Mouse (Mus musculus) midbrain, postnatal 0 days (tissue): ENCODE measurements at regions not wholly inside any gene's neighbourhood (a gene's known extent, or its start where the extent isn't known, plus 50 kb on each side); places are given as distances from the start of the nearest gene placed in this dataset.

ENCODE experiments used
- ATAC-seq: fragments of 200-750 bp; cut with Nextera tagmentation; 2 replicates; pipeline ENCODE4 v1.8.0; 2017; ENCODE audit warnings: moderate number of reproducible peaks, mild to moderate bottlenecking, moderate TSS enrichment, moderate library complexity; ENCODE audit not compliant: low FRiP score
- DNase-seq: peaks from one replicate; pipeline ENCODE4 v3.0.0-alpha.2; 2015; ENCODE audit warnings: low spot score
- H3K27ac ChIP-seq: fragments of 300-500 bp; sonication (generic); 2 replicates; pipeline ENCODE4 v1.5.1; 2014; ENCODE audit warnings: low read depth, mild to moderate bottlenecking, low read length, mixed read lengths
- H3K27me3 ChIP-seq: fragments of 300-500 bp; sonication (generic); 2 replicates; pipeline ENCODE4 v1.6.1; 2014; ENCODE audit warnings: low read length, control low read depth, mixed read lengths; ENCODE audit not compliant: insufficient read depth
- H3K36me3 ChIP-seq: fragments of 300-500 bp; sonication (generic); 2 replicates; pipeline ENCODE4 v1.6.1; 2014; ENCODE audit warnings: low read length, control low read depth, mixed read lengths; ENCODE audit not compliant: insufficient read depth
- H3K4me1 ChIP-seq: fragments of 300-500 bp; sonication (generic); 2 replicates; pipeline ENCODE4 v1.6.1; 2014; ENCODE audit warnings: mild to moderate bottlenecking, control low read depth, antibody characterized with exemption, low read length, mixed read lengths; ENCODE audit not compliant: insufficient read depth
- H3K4me2 ChIP-seq: fragments of 300-500 bp; sonication (generic); 2 replicates; pipeline ENCODE4 v1.6.1; 2014; ENCODE audit warnings: low read depth, mild to moderate bottlenecking, low read length, mixed read lengths; ENCODE audit not compliant: poor library complexity, severe bottlenecking
- H3K4me3 ChIP-seq: fragments of 300-500 bp; sonication (generic); 2 replicates; pipeline ENCODE4 v1.5.1; 2014; ENCODE audit warnings: low read depth, mild to moderate bottlenecking, low read length, moderate library complexity
- H3K9ac ChIP-seq: fragments of 300-500 bp; sonication (generic); replicated peaks from 2 replicates; pipeline ENCODE4 v1.6.1; 2014; ENCODE audit warnings: mild to moderate bottlenecking, low read length, moderate library complexity, mixed read lengths; ENCODE audit not compliant: poor library complexity, severe bottlenecking
- H3K9me3 ChIP-seq: fragments of 300-500 bp; sonication (generic); 2 replicates; pipeline ENCODE4 v1.6.1; 2016; ENCODE audit warnings: low read length, control low read depth
- CTCF ChIP-seq: IDR thresholded peaks from 2 replicates; pipeline ENCODE4 v1.5.1; 2016; ENCODE audit warnings: antibody characterized with exemption, mild to moderate bottlenecking
- WGBS: fragments of 180-500 bp; shearing (Covaris S2); extraction: QIAGEN DNeasy Blood & Tissue Kit; methylation state at CpG from one replicate; pipeline ENCODE4 v1.1.7; 2014; 5-methylcytosine and 5-hydroxymethylcytosine counted together

- H3K9ac ChIP-seq: no peak overlapping the region
- H3K4me1 ChIP-seq: no peaks in the 10 kb centered on the region
- H3K36me3 ChIP-seq: no peaks in the 10 kb centered on the region
- no peak for DNase-seq
- H3K4me2 ChIP-seq: no peak overlapping the region
- TF ChIP-seq CTCF: no peak
- H3K4me3 ChIP-seq: no peak overlapping the region
- WGBS: 82% methylated on average over 4 of the region's 4 CpGs
- H3K27ac ChIP-seq: no peak overlapping the region
- no peaks in the 10 kb centered on the region for H3K27me3 ChIP-seq
- 0 out of 2 replicates have a peak, but pooled peaks cover 3% of the 10 kb centered on the region for H3K9me3 ChIP-seq
- no peak for ATAC-seq
These were observed 125.0 kb downstream of the Bcl2l11 start for GRCm38 (mm10) chr2:128250841-128251240.

GRCm38 (mm10) chr2:128256651-128257050 lies 130.8 kb downstream of the Bcl2l11 start:
- Histone ChIP-seq H3K9me3 (no peaks in the 10 kb centered on the region), H3K36me3 (no peaks in the 10 kb centered on the region), H3K27me3 (no peaks in the 10 kb centered on the region), H3K9ac (no peak overlapping the region), H3K4me3 (no peak overlapping the region), H3K4me1 (no peaks in the 10 kb centered on the region), H3K4me2 (no peak overlapping the region), H3K27ac (no peak overlapping the region)
- ATAC-seq (no peak), DNase-seq (no peak)
- WGBS: 80% methylated on average over 6 of the region's 6 CpGs
- no peak for TF ChIP-seq CTCF

- no peak for DNase-seq
- Histone ChIP-seq H3K4me2 (no peak overlapping the region), H3K27me3 (no peaks in the 10 kb centered on the region), H3K36me3 (no peaks in the 10 kb centered on the region), H3K4me3 (no peak overlapping the region), H3K9me3 (no peaks in the 10 kb centered on the region), H3K4me1 (no peaks in the 10 kb centered on the region), H3K27ac (no peak overlapping the region), H3K9ac (no peak overlapping the region)
- ATAC-seq: no peak
- WGBS: 83% methylated on average over 9 of the region's 9 CpGs
- TF ChIP-seq CTCF: no peak
These were observed 131.4 kb downstream of the Bcl2l11 start for GRCm38 (mm10) chr2:128257262-128257661.

- no peaks in the 10 kb centered on the region for H3K9me3 ChIP-seq
- no peak for TF ChIP-seq CTCF
- no peak overlapping the region for H3K4me3 ChIP-seq
- no peaks in the 10 kb centered on the region for H3K27me3 ChIP-seq
- H3K27ac ChIP-seq: no peak overlapping the region
- DNase-seq: no peak
- ATAC-seq: no peak
- H3K36me3 ChIP-seq: no peaks in the 10 kb centered on the region
- no peak overlapping the region for H3K9ac ChIP-seq
- H3K4me2 ChIP-seq: no peak overlapping the region
- WGBS: 86% methylated on average over 3 of the region's 3 CpGs
- no peaks in the 10 kb centered on the region for H3K4me1 ChIP-seq
These were observed 138.0 kb downstream of the Bcl2l11 start for GRCm38 (mm10) chr2:128263880-128264279.

GRCm38 (mm10) chr2:128265014-128265990 lies 139.5 kb downstream of the Bcl2l11 start:
- no peak for DNase-seq
- 53% methylated on average over 9 of the region's 9 CpGs for WGBS
- no peak for ATAC-seq

GRCm38 (mm10) chr2:128270377-128271129 lies 144.7 kb downstream of the Bcl2l11 start:
- no peak overlapping the region for H3K27ac ChIP-seq
- TF ChIP-seq CTCF: no peak
- H3K4me1 ChIP-seq: no peaks in the 10 kb centered on the region
- DNase-seq (no peak), ATAC-seq (no peak)
- no peak overlapping the region for H3K4me2 ChIP-seq
- no peak overlapping the region for H3K4me3 ChIP-seq
- no peaks in the 10 kb centered on the region for H3K36me3 ChIP-seq
- no peak overlapping the region for H3K9ac ChIP-seq
- H3K9me3 ChIP-seq: no peaks in the 10 kb centered on the region
- 76% methylated on average over 9 of the region's 9 CpGs for WGBS
- H3K27me3 ChIP-seq: 0 out of 2 replicates have a peak, but pooled peaks cover 2% of the 10 kb centered on the region

More at GRCm38 (mm10) chr2:128265014-128265990, 139.5 kb downstream of the Bcl2l11 start:
- Histone ChIP-seq H3K4me3 (no peak overlapping the region), H3K36me3 (no peaks in the 10 kb centered on the region), H3K4me2 (no peak overlapping the region), H3K27me3 (no peaks in the 10 kb centered on the region), H3K27ac (no peak overlapping the region), H3K4me1 (no peaks in the 10 kb centered on the region), H3K9ac (no peak overlapping the region), H3K9me3 (no peaks in the 10 kb centered on the region)
- TF ChIP-seq CTCF: no peak
